Mouse (Mus musculus): ENCODE results near the gene Sox11. TPM values are rescaled to one million over a fixed set of nuclear protein-coding genes. Genes with fewer than 3 reads are reported as not detected.

Gene Sox11
- polyA plus RNA-seq, 1 experiment, result not detected

DNA sequence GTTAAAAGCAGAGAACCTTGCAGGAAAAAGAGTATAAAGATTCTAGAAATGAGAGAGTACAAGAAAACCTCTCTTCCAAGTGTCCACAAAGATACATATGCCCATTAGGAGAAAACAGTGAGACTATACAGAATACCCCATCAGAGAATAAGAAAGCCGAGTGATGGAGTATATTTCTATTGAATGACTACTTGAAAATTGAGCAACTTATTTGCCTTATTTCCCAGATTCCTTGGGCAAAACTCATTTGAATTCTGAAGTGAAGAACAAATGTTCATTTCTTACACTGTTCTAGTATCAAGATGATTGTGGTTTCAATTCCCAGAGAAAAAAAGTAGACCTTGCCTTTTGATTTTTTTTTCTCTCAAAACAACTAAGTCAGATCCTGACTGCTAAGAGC is 4.9 kb downstream of the Sox11 start:
- Histone ChIP-seq H3K36me3 (replicated peaks; ENCODE audit: low read length) (no peaks in the 10 kb centered on the region), H3K4me1 (peaks cover 12% of the 10 kb centered on the region; the same call in 1 of the 2 replicates), H3K9me3 (peaks cover 12% of the 10 kb centered on the region; the same call in 1 of the 2 replicates), H3K27me3 (replicated peaks) (peaks cover 38% of the 10 kb centered on the region), H3K4me3 (replicated peaks) (no peak overlapping the region)
- TF ChIP-seq FLI1 (IDR thresholded peaks at IDR 0.05; ENCODE audit: low read length) (no peak), GATA1 (IDR thresholded peaks at IDR 0.05; ENCODE audit: borderline replicate concordance, low read length) (no peak)

DNA sequence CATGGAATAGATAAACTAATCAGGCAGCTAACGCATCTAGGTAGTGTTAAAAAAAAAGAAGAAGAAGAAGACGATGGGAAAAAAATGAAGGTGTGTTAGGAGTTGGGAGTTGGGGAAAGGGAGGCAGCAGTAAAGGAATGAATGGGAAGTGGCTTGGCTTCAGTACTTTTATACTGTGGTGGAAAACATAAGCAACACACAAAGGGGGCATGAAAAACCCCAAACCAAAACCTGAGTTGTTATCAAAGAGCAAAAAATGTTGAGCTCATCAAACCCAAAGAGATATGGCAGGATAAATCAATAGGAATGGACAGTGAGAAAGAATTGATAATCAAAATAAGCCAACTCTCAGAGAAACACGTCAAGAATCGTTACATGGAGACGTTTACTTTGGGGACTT is 5.6 kb downstream of the Sox11 start:
- H3K4me3 ChIP-seq (replicated peaks), result no peak overlapping the region
- TF ChIP-seq FLI1 (IDR thresholded peaks at IDR 0.05; ENCODE audit: low read length) (no peak), GATA1 (IDR thresholded peaks at IDR 0.05; ENCODE audit: borderline replicate concordance, low read length) (no peak)
- H3K36me3 ChIP-seq (replicated peaks; ENCODE audit: low read length), result no peaks in the 10 kb centered on the region
- peaks cover 8% of the 10 kb centered on the region; the same call in 1 of the 2 replicates for H3K9me3 ChIP-seq
- H3K27me3 ChIP-seq (replicated peaks), result peaks cover 31% of the 10 kb centered on the region
- H3K4me1 ChIP-seq, result peaks cover 9% of the 10 kb centered on the region; the same call in 1 of the 2 replicates

DNA sequence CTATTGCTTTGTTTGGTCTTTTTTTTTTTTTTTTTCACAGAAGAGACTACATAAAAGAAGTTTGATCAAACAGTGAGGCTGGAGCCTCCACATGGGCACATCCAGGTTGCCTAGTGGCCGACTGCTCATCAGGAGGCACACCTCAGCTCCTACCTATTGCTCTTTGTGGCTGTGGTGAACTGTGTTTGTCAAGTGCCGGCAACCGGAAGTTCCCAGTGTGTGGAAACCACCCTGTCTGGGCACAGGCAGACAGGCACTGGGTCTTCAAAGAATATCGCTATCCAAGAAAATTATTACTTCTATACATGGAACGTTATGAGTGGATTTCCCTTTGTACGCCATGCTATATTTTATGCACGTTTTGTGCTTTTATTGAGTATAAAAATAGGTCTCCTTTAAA is 6.0 kb downstream of the Sox11 start:
- H3K9me3 ChIP-seq, result peaks cover 4% of the 10 kb centered on the region; the same call in 1 of the 2 replicates
- H3K36me3 ChIP-seq (replicated peaks; ENCODE audit: low read length), result no peaks in the 10 kb centered on the region
- peaks cover 9% of the 10 kb centered on the region; the same call in 1 of the 2 replicates for H3K4me1 ChIP-seq
- TF ChIP-seq GATA1 (IDR thresholded peaks at IDR 0.05; ENCODE audit: borderline replicate concordance, low read length) (no peak), FLI1 (IDR thresholded peaks at IDR 0.05; ENCODE audit: low read length) (no peak)
- no peak overlapping the region for H3K4me3 ChIP-seq (replicated peaks)
- peaks cover 27% of the 10 kb centered on the region for H3K27me3 ChIP-seq (replicated peaks)

DNA sequence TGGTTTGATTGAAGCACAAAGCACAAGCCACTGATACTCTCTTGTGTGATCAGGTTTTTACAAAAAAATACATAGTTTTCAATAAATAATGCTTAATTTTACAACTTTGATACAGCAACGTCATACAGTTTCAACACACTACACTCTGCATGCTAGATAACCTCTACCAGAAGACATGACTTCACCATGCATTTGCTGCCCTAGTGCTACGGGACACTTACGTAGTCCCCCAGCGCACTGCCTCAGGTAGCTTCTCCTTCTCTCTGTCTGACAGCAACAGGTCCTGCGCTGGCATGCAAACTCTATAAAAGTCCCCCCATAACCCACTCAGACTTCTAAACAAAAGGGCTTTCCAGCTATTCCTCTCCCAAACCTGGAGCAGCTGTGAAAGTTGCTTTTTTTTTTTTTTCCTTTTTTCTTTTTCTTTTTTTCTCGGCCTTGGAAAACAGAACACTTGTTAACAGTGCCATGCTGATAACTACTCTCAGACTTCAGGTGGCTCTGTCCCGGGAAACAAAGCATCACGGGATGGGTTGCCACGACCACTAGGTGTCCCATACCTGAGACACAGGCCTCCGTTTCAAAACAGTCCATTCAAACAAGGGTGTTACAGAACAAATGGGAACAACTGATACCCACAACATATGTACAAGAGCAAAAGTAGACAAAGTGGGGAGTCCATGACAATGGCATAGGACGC is 6.9 kb downstream of the Sox11 start:
- H3K4me3 ChIP-seq (replicated peaks), result no peak overlapping the region
- TF ChIP-seq FLI1 (IDR thresholded peaks at IDR 0.05; ENCODE audit: low read length), result no peak
- no peak for TF ChIP-seq GATA1 (IDR thresholded peaks at IDR 0.05; ENCODE audit: borderline replicate concordance, low read length)
- no peaks in the 10 kb centered on the region for H3K36me3 ChIP-seq (replicated peaks; ENCODE audit: low read length)
- H3K9me3 ChIP-seq, result no peaks in the 10 kb centered on the region; the same call in 1 of the 2 replicates
- peaks cover 19% of the 10 kb centered on the region for H3K27me3 ChIP-seq (replicated peaks)
- H3K4me1 ChIP-seq, result peaks cover 9% of the 10 kb centered on the region; the same call in 1 of the 2 replicates

DNA sequence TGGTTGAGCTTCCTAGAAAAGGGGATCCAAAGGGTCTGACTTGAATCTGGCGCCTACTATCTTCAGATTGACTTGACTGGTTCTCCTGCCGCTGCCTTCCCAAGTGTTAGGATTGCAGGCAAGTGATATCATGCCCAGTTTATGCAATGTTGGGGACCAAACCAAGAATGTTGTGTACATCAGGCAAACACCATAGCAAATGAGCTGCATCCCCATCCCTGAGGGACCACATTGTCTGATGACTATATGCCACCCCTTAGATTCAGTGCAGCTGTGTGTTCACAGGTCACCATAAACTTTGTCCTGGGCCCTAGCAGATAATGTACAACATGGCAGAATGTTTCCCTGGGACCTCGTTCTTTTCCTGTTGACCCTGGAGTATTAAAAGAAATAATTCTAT is 8.8 kb downstream of the Sox11 start:
- peaks cover 5% of the 10 kb centered on the region for H3K27me3 ChIP-seq (replicated peaks)
- no peaks in the 10 kb centered on the region for H3K36me3 ChIP-seq (replicated peaks; ENCODE audit: low read length)
- H3K4me3 ChIP-seq (replicated peaks), result no peak overlapping the region
- H3K9me3 ChIP-seq, result no peaks in the 10 kb centered on the region
- no peak for TF ChIP-seq FLI1 (IDR thresholded peaks at IDR 0.05; ENCODE audit: low read length)
- TF ChIP-seq GATA1 (IDR thresholded peaks at IDR 0.05; ENCODE audit: borderline replicate concordance, low read length), result no peak
- no peaks in the 10 kb centered on the region for H3K4me1 ChIP-seq

DNA sequence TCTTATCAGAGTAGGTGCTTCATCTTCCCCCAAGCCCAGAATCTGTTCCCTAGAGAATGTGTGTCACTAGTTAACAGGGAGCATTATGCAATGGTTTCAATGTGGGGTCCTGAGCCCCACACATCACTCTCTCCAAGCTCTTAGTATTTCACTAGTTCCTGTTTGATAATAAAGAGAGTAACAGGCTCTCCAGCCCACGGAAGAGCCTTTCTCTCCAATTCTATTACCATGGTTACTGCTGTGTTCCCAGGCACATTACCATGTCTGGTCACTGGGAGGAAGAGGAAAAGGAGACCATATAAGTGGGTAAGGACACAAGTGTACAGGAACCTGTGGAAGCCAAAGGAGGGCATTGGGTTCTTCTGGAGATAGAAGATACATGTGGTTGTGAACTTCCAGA is 19.0 kb downstream of the Sox11 start:
- H3K4me1 ChIP-seq, result no peaks in the 10 kb centered on the region
- no peak overlapping the region for H3K4me3 ChIP-seq (replicated peaks)
- no peaks in the 10 kb centered on the region for H3K36me3 ChIP-seq (replicated peaks; ENCODE audit: low read length)
- TF ChIP-seq GATA1 (IDR thresholded peaks at IDR 0.05; ENCODE audit: borderline replicate concordance, low read length) (no peak), FLI1 (IDR thresholded peaks at IDR 0.05; ENCODE audit: low read length) (no peak)
- no peaks in the 10 kb centered on the region for H3K9me3 ChIP-seq
- no peaks in the 10 kb centered on the region for H3K27me3 ChIP-seq (replicated peaks)

DNA sequence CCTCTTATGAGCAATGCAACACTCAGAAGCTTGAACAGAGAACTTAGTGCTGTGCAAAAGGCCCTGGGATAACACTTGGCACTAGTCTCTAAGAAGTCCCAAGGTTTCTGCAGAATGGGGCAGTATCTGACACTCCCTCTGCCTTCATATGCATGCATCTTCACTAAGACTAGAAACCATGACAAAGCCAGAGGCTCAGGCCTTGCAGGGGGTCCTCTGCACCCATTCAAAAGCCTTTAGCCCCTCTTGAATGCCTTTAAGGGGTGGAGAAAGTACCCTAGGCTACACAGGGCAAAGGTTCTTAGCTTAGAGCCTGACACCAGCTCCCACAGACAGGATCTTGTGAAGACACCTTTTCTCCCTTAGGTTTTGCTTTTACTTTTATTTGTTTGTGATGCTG is 21.7 kb downstream of the Sox11 start:
- H3K4me1 ChIP-seq, result no peaks in the 10 kb centered on the region
- no peaks in the 10 kb centered on the region for H3K36me3 ChIP-seq (replicated peaks; ENCODE audit: low read length)
- H3K9me3 ChIP-seq, result no peaks in the 10 kb centered on the region
- TF ChIP-seq FLI1 (IDR thresholded peaks at IDR 0.05; ENCODE audit: low read length), result no peak
- TF ChIP-seq GATA1 (IDR thresholded peaks at IDR 0.05; ENCODE audit: borderline replicate concordance, low read length), result no peak
- H3K27me3 ChIP-seq (replicated peaks), result no peaks in the 10 kb centered on the region
- no peak overlapping the region for H3K4me3 ChIP-seq (replicated peaks)

DNA sequence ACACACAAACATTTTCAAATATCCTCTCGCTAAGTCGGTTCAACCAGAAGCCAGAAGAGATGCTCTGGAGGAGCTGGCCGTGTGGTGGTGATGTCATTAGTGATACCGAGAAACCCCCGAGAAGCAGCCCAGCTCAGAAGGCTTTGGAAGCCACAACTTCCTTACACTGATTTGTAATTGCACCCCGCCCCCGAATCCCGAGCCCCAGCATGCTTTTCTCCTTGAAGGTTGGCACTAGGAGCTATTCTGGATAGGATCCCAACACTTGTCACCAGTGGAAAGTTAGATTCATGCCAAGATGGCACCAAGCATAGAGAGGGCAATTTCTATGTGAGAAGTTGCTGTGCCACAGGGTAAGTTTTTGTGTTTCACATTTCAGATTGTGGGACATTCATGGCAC is 29.4 kb downstream of the Sox11 start:
- H3K4me3 ChIP-seq (replicated peaks), result no peak overlapping the region
- H3K9me3 ChIP-seq, result no peaks in the 10 kb centered on the region
- TF ChIP-seq FLI1 (IDR thresholded peaks at IDR 0.05; ENCODE audit: low read length) (no peak), GATA1 (IDR thresholded peaks at IDR 0.05; ENCODE audit: borderline replicate concordance, low read length) (no peak)
- no peaks in the 10 kb centered on the region for H3K4me1 ChIP-seq
- H3K36me3 ChIP-seq (replicated peaks; ENCODE audit: low read length), result no peaks in the 10 kb centered on the region
- H3K27me3 ChIP-seq (replicated peaks), result no peaks in the 10 kb centered on the region

DNA sequence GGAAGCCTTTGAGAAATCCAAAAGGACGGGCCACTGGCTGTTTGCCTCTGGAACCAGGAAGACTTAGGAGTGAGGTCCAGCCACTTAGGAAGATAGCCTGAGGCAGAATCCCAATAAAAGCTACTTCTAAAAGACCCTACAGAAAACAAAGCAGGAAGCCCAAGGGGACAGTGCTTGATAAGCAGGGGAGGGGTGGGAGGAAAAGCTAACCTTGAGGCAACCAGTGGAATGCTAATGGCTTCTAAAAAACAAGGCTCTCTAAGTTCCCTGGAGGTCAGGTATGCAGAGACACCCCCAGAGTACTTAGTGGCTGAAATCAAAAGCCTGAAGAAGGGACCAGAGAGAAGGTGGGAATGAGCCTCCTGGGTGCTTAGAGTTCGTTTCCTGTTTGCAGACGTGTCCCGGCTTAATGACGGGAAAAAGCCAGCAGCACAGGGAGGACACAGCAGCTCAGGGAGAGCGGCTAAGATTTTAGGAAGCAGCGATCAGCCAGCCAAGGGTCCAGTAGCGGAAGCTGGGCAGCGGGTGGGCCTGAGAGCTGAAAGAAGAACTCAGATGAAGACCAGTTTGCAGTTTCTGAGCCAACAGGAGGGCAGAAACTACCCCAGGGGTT is 30.4 kb downstream of the Sox11 start:
- Histone ChIP-seq H3K4me1 (no peaks in the 10 kb centered on the region), H3K27me3 (replicated peaks) (no peaks in the 10 kb centered on the region), H3K36me3 (replicated peaks; ENCODE audit: low read length) (no peaks in the 10 kb centered on the region), H3K4me3 (replicated peaks) (no peak overlapping the region), H3K9me3 (no peaks in the 10 kb centered on the region)
- TF ChIP-seq FLI1 (IDR thresholded peaks at IDR 0.05; ENCODE audit: low read length), result no peak
- no peak for TF ChIP-seq GATA1 (IDR thresholded peaks at IDR 0.05; ENCODE audit: borderline replicate concordance, low read length)

DNA sequence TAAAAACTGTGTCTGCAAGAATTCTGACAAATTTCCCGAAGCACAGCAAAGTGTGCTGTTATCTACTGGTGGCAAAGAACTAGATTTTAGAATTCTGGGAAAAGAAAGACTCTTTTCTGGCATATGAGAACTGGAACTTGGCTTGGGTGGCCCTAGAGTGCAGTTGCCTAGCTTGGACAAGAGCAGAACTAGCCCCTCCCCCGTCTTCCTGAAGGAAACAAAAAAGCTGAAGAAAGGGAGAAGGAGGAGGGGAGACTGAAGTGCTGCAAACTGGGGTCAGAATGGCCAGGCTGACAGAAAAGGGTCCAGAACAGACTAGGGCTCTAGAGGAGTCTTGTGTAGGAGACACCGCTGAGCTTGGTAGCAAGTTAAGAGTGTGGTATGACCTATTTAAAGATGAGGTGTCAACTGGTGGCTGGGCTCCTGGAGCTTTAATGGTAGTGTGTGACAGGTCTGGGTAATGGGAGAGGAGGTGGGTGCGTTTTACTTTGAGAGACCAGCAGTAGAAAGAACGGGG is 31.0 kb downstream of the Sox11 start:
- Histone ChIP-seq H3K27me3 (replicated peaks) (no peaks in the 10 kb centered on the region), H3K9me3 (no peaks in the 10 kb centered on the region), H3K36me3 (replicated peaks; ENCODE audit: low read length) (no peaks in the 10 kb centered on the region), H3K4me1 (no peaks in the 10 kb centered on the region), H3K4me3 (replicated peaks) (no peak overlapping the region)
- TF ChIP-seq GATA1 (IDR thresholded peaks at IDR 0.05; ENCODE audit: borderline replicate concordance, low read length) (no peak), FLI1 (IDR thresholded peaks at IDR 0.05; ENCODE audit: low read length) (no peak)
